Mouse (Mus musculus): ENCODE data around the gene Inpp4a.

The Inpp4a gene

DNA sequence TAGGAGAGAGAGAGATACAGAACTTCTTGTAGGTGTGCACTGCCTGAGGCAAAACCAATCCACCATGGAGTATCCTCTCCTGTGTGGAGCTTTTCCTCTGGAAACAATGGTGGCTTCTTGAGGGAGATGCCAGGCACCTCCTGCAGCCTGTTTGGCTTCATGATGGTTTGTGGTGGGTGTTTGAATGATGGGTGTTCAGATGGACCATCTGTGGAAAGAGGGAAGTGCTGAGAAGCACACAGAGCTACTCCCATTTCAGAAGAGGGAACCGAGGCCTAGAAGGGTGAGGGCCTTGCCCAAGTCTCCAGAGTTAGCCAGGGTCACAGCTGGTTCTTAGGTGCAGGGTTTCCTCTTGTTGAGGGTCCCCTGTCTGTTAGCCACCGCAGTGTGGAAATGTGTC, 23.0 kb downstream of the Inpp4a start:
- no peak for DNase-seq (ENCODE audit: low spot score)

GRCm38 (mm10) chr1:37323208-37323607, 23.5 kb downstream of the Inpp4a start:
- DNase-seq (ENCODE audit: low spot score): no peak

DNA sequence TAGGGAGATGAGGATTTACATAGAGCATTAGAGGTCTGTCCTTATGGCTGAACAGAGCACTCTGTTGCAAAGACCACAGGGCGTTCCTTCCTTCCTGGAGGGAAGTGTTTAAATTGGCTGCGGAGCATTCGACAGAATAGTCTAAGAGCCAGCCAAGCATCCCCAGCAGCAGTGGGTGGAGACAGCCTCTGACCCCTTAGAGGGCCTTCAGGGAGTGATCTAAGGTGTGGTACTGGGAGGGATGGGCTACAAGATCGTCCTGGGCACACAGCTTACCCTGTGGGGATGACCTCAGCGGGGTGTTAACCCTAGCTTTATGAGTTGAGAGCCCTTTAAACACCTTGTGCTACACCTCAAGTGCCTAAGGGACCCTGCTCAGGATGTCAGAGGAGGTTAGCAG, 24.9 kb downstream of the Inpp4a start:
- no peak for DNase-seq (ENCODE audit: low spot score)

- DNase-seq (ENCODE audit: low spot score): no peak
Measured at GRCm38 (mm10) chr1:37327311-37327710, 27.6 kb downstream of the Inpp4a start.

- no peak for DNase-seq (ENCODE audit: low spot score)
Measured at GRCm38 (mm10) chr1:37329132-37329531, 29.5 kb downstream of the Inpp4a start.

DNA sequence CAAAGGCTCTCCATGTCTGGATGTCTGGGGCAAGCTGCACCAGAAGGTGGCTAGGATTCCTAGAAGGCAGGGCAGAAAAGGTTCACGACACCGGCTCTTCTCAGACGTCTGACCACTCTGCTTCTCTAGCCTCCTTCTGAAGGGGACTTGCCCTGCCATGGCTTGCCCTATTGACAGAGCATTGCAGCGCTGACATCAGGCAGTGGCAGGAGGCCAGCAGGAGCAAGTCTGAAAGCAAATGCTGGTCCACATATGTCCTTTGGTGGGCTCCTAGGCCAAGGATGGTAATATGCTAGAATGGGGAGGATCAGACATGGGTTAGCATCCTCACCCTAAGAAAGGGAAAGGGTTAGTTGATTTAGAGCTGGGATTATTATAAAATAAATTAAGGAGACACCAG, 30.2 kb downstream of the Inpp4a start:
- DNase-seq (ENCODE audit: low spot score): no peak

- DNase-seq (ENCODE audit: low spot score): no peak
Measured at GRCm38 (mm10) chr1:37332756-37333155, 33.1 kb downstream of the Inpp4a start.

DNA sequence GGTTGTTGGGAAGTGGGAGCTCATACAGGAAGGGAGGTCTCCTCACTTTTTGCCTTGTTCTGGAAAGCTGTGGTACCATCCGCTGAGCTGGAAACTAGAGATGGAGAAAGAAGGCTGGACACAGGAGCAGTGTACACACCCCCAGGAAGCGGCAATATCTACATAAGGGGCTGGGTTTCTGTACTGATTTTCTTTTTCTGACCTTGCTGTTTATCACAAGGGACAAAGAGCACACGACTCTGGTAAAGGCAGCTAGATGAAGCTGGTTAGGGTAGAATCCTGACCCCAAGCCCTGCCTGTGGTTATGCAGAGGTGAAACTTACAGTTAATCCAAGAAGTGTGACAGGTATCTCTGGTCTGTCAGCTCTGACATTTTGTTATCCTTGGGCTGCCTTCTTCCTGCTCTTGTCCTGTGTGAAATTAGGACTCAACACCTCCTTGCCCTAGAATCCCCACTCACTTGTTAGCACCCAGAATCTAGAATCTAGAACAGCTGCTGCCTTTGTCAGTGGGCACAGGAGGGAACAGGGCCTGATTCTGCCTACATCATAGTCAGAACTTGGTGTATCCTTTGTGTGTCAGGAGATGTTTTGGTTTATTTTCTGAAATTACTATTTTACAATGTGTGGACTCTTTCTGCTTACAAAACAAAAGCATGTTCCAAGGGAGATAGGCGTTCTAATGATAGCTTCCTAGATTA, 34.2 kb downstream of the Inpp4a start:
- DNase-seq (ENCODE audit: low spot score): no peak

- DNase-seq (ENCODE audit: low spot score): no peak
Measured at GRCm38 (mm10) chr1:37336022-37336421, 36.4 kb downstream of the Inpp4a start.

DNA sequence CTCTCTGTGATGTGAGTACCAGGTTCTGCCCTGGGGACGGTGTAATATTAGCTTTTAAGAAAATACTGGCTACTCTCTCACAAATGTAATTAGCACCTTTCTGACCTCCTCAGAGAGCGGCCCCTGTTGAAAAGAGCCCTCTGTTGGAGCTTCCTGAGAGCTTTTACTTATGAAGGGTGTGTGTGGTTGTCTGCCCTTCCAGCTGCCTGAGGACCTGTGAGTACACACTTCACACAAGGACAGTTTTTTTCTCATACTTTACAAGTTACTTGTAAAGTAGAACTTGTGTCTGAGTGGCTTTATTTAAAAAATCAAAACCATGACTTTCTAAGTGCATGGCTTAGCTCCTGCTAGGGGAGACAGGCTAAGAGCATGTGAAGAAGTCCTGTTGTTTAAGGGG, 37.1 kb downstream of the Inpp4a start:
- DNase-seq (ENCODE audit: low spot score): no peak

GRCm38 (mm10) chr1:37337273-37337672, 37.6 kb downstream of the Inpp4a start:
- no peak for DNase-seq (ENCODE audit: low spot score)

- no peak for DNase-seq (ENCODE audit: low spot score)
Measured at GRCm38 (mm10) chr1:37339144-37339543, 39.5 kb downstream of the Inpp4a start.

GRCm38 (mm10) chr1:37341347-37341746, 41.7 kb downstream of the Inpp4a start:
- no peak for DNase-seq (ENCODE audit: low spot score)

- DNase-seq (ENCODE audit: low spot score): no peak
Measured at GRCm38 (mm10) chr1:37341914-37342313, 42.2 kb downstream of the Inpp4a start.

GRCm38 (mm10) chr1:37342524-37342923, 42.9 kb downstream of the Inpp4a start:
- DNase-seq (ENCODE audit: low spot score): no peak

DNA sequence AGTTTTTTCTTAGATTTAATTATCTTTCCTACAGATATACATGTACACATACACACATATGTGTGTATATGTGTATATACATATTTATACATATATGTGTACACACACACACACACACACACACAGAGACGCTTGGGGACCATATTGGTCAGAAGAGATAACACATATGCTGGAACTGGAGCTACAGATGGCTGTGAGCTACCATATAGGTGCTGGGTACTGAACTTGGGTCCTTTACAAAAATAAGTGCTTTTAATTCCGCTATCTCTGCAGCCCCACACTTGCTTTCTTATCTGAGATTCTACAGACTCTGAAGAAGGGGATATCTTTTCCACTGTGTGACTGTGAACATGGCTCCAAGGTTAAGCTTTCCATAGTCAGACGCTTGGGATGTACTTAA, 43.6 kb downstream of the Inpp4a start:
- no peak for DNase-seq (ENCODE audit: low spot score)

DNA sequence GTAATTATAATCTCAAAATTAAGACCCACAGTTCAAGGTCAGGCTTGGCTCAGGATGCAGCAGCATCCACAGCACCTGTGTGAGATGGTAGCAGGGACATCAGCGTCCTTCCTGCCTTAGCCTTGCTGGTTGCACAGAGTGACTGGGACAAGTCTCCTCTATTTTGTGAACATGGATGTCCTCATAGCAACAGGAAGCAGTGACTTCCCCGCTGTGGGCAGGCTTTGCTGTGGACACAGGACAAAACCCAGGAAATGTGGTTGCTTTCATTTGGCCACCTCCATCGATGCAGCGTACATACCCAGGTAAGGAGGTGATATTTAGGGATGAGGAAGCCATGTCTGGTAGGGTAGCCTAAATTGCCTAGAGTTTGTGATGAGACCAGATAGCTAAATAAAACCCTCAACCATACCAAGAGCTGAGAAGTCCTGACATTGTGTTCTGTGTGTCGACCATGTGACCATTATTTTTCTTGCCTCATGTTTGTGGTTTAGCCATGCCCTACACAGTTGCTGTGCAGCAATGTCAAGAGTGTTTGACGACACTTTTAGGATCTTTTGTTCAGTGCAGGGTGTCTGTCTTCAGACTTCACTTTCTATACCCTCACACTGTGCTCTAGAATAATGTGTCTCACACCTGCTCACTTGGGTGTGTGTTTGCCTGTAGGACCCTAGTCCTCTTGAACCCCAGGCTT, 44.7 kb downstream of the Inpp4a start:
- no peak for DNase-seq (ENCODE audit: low spot score)

GRCm38 (mm10) chr1:37347361-37348080, 47.9 kb downstream of the Inpp4a start:
- DNase-seq (ENCODE audit: low spot score): no peak

- DNase-seq (ENCODE audit: low spot score): no peak
Measured at GRCm38 (mm10) chr1:37350886-37351651, 51.4 kb downstream of the Inpp4a start.

GRCm38 (mm10) chr1:37351961-37352360, 52.3 kb downstream of the Inpp4a start:
- DNase-seq (ENCODE audit: low spot score): no peak

DNA sequence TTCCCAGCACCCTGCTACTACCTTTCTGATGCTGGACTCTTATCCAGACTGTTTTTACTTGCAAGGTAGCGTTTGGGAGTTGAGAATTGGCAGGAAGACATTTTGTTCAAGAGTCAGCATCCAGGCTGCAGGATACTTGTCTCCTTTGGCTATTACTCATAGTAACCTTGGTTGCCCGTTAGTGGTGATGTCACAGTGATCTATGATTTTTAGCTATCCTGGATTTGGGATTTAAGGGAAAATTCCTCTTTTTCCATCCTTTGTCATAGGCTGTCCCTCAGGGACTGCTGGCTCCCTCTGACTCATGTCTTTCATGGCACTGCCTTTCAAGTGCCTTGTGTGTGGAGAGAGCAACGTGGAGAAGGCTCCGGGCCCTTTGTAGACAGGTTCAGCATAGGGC, 53.8 kb downstream of the Inpp4a start:
- no peak for DNase-seq (ENCODE audit: low spot score)

GRCm38 (mm10) chr1:37355492-37355891, 55.8 kb downstream of the Inpp4a start:
- DNase-seq (ENCODE audit: low spot score): no peak

Measured in testis, postnatal 10 days (tissue).